Mouse (Mus musculus) MEL (cell line): ENCODE results near the gene Kif12.

Source experiments
- JUND ChIP-seq: IDR thresholded peaks from 2 replicates; pipeline ENCODE4 v1.6.1; 2011; ENCODE audit warnings: low read depth, mild to moderate bottlenecking, improper control_type of control experiment, low read length
- NELFE ChIP-seq: IDR thresholded peaks from 2 replicates; pipeline ENCODE4 v1.6.1; 2011; ENCODE audit warnings: low read depth, low read length, improper control_type of control experiment
- SMC3 ChIP-seq: IDR thresholded peaks from 2 replicates; pipeline ENCODE4 v1.6.1; 2011; ENCODE audit warnings: low read depth, low read length, improper control_type of control experiment

GRCm38 (mm10) chr4:63170061-63170460 is 1.9 kb downstream of the Kif12 start:
- TF ChIP-seq JUND (no peak), NELFE (no peak), SMC3 (no peak)
